Mouse (Mus musculus) olfactory bulb, adult 2 months (tissue): ENCODE measurements around the gene Prkg1.

Source experiments
- CTCF ChIP-seq: fragments of 200-500 bp; IDR thresholded peaks from 2 replicates; pipeline ENCODE4 v1.5.1; 2012; ENCODE audit warnings: low read depth, mild to moderate bottlenecking, low read length, moderate library complexity; ENCODE audit not compliant: insufficient read depth
- POLR2A ChIP-seq: fragments of 200-500 bp; IDR thresholded peaks from 2 replicates; pipeline ENCODE4 v1.6.1; 2012; ENCODE audit warnings: mild to moderate bottlenecking, low read depth, low read length, moderate library complexity; ENCODE audit not compliant: insufficient read depth

DNA sequence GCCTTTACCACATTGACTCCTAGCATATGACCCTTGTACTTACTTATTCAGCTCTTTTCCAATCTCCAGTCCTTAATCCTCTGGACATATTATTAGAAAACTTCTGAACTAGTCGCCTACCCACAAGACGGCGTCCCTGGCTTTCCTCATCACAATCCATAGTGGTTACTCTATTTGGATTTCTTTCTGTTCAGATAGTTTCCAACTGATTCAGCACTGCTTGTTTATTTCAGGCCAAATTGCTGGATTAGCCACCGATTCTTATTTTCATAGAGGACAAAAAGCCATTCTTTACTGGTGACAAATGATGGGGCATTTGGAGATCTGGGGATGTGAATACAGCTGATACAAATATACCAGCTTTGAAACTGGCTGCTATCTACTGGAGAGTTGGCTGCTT, 267.4 kb downstream of the Prkg1 start:
- TF ChIP-seq CTCF (no peak), POLR2A (no peak)
